In the genomic region with DNA sequence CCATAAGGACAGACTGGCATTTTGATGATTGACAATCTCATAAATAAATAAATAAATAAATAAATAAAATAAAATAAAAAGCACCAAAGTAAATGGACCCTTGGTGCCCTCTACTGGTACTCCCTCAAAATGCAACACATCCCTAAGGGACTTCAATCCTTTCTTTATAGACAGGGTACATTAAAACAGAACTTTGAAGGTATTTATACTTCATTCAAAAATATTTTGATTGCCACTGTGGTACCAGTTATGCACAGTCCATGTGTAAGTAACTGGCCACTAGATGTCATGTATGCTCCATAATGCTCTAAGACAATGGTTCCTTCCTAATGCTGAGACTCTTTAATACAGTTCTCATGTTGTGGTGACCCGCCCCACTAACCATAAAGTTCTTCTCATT, we compare ENCODE assay signal across 9 mouse cellular contexts. TPM values are rescaled to one million over a fixed set of nuclear protein-coding genes. Genes with fewer than 3 reads are reported as not detected.
A peak's percentile ranks its signal among the peaks of the same experiment; 100 is the strongest.
DNase-seq lines count a peak whose midpoint lies in the region; ATAC-seq and TF ChIP-seq lines count a peak whose summit lies in the region.
"Had no signal": no experiment of that assay in that cellular context is flagged by ENCODE, and none has a peak within 500 bp of the region (broad histone marks: within the 10 kb centered on the region; RNA-seq: fewer than 3 reads in every experiment).

No protein-coding gene starts in this region.

- TF ChIP-seq CTCF in layer of hippocampus, adult 2 months (conservative IDR thresholded peaks at IDR 0.05), result peak; percentile 91
- TF ChIP-seq CTCF in Patski (IDR thresholded peaks at IDR 0.05), result peak; percentile 42

- CTCF ChIA-PET in Patski (lab: Charles Lee), result interaction anchor here (0.6 to 5.0 kb wide), 8 partner anchors 10 to 252 kb away, joined by 3 to 41 read pairs (median 5); a partner anchor contains a TSS

- in situ Hi-C loops in Patski (cut with MboI; ENCODE audit: low pct_unique_long_range_greater_than_20kb), result no loop called here

- H3K27me3 ChIP-seq in Patski, result no peaks in the 10 kb centered on the region
- H3K27me3 ChIP-seq: embryonic facial prominence, embryonic 15.5 days had no signal

- no peak overlapping the region for H3K4me3 ChIP-seq in layer of hippocampus, adult 2 months
- H3K4me3 ChIP-seq: embryonic facial prominence, embryonic 15.5 days had no signal

- intact Hi-C loops in heart, postnatal 14 days (cut with DNase I), result loop anchor here (5.0 kb wide), 3 partner anchors 252 to 653 kb away; no protein-coding TSS in a partner anchor

- no peak overlapping the region for H3K27ac ChIP-seq in layer of hippocampus, adult 2 months
- H3K27ac ChIP-seq: embryonic facial prominence, embryonic 15.5 days had no signal

- peak; percentile 56 for DNase-seq in adrenal gland, postnatal 10 days
- no peak for DNase-seq in adrenal gland, postnatal 4 days (ENCODE audit: low spot score in 2 of 2)
- DNase-seq in layer of hippocampus, adult 2 months (ENCODE audit: low spot score in 2 of 2), result peak; percentile 23 to 63
- no peak for DNase-seq in layer of hippocampus, postnatal 36 days
- DNase-seq in Patski (ENCODE audit: low read depth, low spot score), result no peak
- peak; percentile 17 to 49 for DNase-seq in heart, postnatal 14 days
- no peak for DNase-seq in thymus, postnatal 25 days

- peak; percentile 47 for ATAC-seq in Patski
- peak; percentile 84 for ATAC-seq in megakaryocyte progenitor cell, adult 5-6 weeks (replicated peaks; ENCODE audit: poor library complexity)

- POLR2A ChIA-PET in Patski (lab: Charles Lee), result no interaction called here

RNA-seq across cellular contexts. Expression of a gene that starts 12.5 kb away (rescaled TPM):
- 10 to 100 TPM; 12.0 to 16.0 TPM for total RNA-seq in adrenal gland, postnatal 10 days (2021)
- total RNA-seq in adrenal gland, postnatal 4 days (2021), result 10 to 100 TPM; 28.6 to 30.1 TPM
- total RNA-seq in layer of hippocampus, adult 2 months (2021), result 1 to 10 TPM; 1.1 to 1.4 TPM
- 1 to 10 TPM; 1.2 to 1.9 TPM for total RNA-seq in layer of hippocampus, postnatal 36 days (2021)
- polyA plus RNA-seq in Patski (2021), result 26.1 TPM
- total RNA-seq in heart, postnatal 14 days (2021), result 10 to 100 TPM in 1 of 2 experiments, 1 to 10 TPM in 1; 7.6 to 11.0 TPM
- 31.3 and 34.9 TPM in 2 replicates for total RNA-seq in megakaryocyte progenitor cell, adult 5-6 weeks (2015)
- 33.3 and 41.4 TPM in 2 replicates for total RNA-seq in megakaryocyte progenitor cell, adult 5-6 weeks (2017)

RNA-seq across cellular contexts. Expression of a gene that starts 52.6 kb away (rescaled TPM):
- 10 to 100 TPM; 24.1 to 27.7 TPM for total RNA-seq in adrenal gland, postnatal 10 days (2021)
- 10 to 100 TPM; 20.7 to 33.7 TPM for total RNA-seq in adrenal gland, postnatal 4 days (2021)
- 10 to 100 TPM; 14.5 to 14.8 TPM for total RNA-seq in layer of hippocampus, adult 2 months (2021)
- total RNA-seq in layer of hippocampus, postnatal 36 days (2021), result 10 to 100 TPM; 12.2 to 12.4 TPM
- 56.8 TPM for polyA plus RNA-seq in Patski (2021)
- total RNA-seq in heart, postnatal 14 days (2021), result 10 to 100 TPM; 32.1 to 33.1 TPM
- total RNA-seq in megakaryocyte progenitor cell, adult 5-6 weeks (2015), result 0.39 and 1.1 TPM in 2 replicates
- 0.37 and 0.64 TPM in 2 replicates for total RNA-seq in megakaryocyte progenitor cell, adult 5-6 weeks (2017)

Comparison
In these comparisons a context has a peak if more than half of its experiments do, and no peak if none do; other contexts are left out.
1. DNase-seq: peak in adrenal gland, postnatal 10 days (single experiment), layer of hippocampus, adult 2 months (2 of 2) and heart, postnatal 14 days (2 of 2); none in adrenal gland, postnatal 4 days (0 of 2), layer of hippocampus, postnatal 36 days (0 of 2), Patski (single experiment) and thymus, postnatal 25 days (single experiment).
2. RNA of a gene that starts 52.6 kb away (total RNA-seq): 20.7 to 33.7 TPM in adrenal gland, postnatal 4 days, 32.1 to 33.1 TPM in heart, postnatal 14 days, 24.1 to 27.7 TPM in adrenal gland, postnatal 10 days, 14.5 to 14.8 TPM in layer of hippocampus, adult 2 months and 12.2 to 12.4 TPM in layer of hippocampus, postnatal 36 days; 0.37 to 1.1 TPM in megakaryocyte progenitor cell, adult 5-6 weeks; every median in the first group is over 4 times any median in the second.